Mouse (Mus musculus): Measurements from ENCODE around the gene Phyhd1. TPM values are rescaled to one million over a fixed set of nuclear protein-coding genes. Genes with fewer than 3 reads are reported as not detected.

Gene Phyhd1
- polyA plus RNA-seq, 1 experiment, result 23.9 TPM

DNA sequence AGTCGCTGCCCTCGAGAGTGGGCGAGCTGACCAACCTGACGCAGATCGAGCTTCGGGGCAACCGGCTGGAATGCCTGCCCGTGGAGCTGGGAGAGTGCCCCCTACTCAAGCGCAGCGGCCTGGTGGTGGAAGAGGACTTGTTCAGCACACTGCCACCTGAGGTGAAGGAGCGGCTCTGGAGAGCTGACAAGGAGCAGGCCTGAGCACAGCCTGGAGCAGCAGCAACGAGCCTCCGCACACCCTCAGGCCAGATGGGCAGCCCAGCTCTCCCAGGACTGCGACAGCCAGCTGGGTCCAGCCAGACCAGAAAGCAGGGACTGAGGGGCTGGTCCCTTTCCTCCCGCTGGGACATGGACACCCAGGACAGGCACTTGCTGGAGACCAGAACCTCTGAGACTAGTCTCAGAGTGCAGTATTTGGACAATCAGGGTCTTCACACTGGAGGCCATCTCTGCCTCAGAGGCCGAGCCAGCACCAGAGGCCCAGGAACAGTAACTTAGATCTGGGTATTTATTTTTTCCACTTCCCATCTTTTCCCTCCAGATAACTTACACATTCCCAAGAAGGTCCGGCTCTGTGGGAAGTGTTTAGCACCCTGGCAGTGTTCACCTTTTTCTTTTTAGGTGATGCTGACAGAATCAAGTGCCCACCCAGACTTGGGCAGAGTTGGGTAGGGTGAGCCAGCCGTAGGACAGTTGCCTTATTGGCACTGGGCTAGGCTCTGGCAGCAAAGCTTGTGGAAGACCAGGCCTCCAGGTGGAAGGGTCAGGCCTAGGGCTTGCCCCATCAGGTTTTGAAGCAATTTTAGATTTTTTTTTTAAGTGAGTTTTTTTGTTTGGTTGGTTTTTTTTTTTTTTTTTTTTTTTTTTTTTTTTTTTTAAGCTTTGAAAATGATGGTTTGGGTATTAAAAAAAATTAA, 3.8 kb upstream of the Phyhd1 start:
- H3K4me1 ChIP-seq (ENCODE audit: control insufficient read depth, insufficient read depth, low read length), result peaks cover 23% of the 10 kb centered on the region
- H3K4me3 ChIP-seq (replicated peaks; ENCODE audit: extremely low read depth, low read depth, low read length), result no peak overlapping the region
- TF ChIP-seq POLR2A (IDR thresholded peaks at IDR 0.05; ENCODE audit: borderline replicate concordance, extremely low read depth, low read depth, low read length) (no peak), CTCF (IDR thresholded peaks at IDR 0.05; ENCODE audit: insufficient read depth, low read length) (no peak)
- 82% methylated on average over 18 of the region's 18 CpGs for WGBS
- peak; percentile 4 for DNase-seq

DNA sequence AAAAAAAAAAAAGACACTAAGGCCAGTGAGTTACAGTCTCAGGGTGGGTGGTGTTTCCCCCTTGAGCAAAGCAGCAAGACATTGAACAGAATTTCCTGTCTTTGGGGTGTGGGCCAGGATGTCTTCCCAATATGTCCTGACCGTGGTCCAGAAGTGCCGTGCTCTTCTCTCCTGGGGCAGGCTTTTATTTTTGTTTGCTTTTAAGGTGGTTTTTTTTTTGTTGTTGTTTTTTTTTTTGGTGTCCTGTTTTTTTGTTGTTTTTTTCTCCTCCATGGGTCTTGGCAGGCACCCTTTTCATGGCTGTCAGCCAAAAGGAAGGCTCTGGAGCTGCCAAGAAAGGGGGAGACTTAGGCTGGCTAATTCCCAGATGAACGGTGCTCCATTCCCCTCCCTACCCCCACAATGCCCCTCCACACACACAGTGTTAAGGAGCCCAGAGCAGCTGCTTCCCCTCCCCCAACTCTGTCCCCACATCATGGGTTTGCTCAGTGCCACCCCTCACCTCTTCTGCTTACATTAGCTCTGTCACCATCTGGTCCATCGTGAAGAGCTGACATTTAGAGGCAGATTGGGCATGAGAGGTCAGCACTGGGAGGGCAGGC, 3.1 kb upstream of the Phyhd1 start:
- Histone ChIP-seq H3K4me1 (ENCODE audit: control insufficient read depth, insufficient read depth, low read length) (peaks cover 19% of the 10 kb centered on the region), H3K4me3 (replicated peaks; ENCODE audit: extremely low read depth, low read depth, low read length) (no peak overlapping the region)
- WGBS, result 35% methylated on average over 4 of the region's 4 CpGs
- TF ChIP-seq POLR2A (IDR thresholded peaks at IDR 0.05; ENCODE audit: borderline replicate concordance, extremely low read depth, low read depth, low read length) (no peak), CTCF (IDR thresholded peaks at IDR 0.05; ENCODE audit: insufficient read depth, low read length) (no peak)
- peak; percentile 35 for DNase-seq

DNA sequence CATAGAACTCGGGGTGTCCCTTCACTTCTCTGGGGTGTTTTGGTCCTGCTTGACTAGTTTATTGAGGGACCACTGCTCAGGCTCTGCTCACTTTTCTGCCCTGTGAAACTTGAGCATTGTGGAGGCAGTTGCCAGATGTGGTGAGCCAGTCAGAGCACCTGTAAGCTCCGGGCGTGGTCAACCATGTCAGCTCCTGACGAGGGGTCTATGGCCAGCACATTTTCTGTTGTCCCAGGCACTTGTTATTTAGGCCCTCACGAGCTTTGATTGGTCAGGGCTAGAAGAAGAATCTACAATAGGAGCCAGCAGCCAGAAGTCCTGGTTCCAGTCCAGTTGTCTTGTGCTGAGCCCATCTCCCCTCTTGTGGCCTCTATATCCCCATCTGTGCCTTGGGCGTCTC, 2.2 kb upstream of the Phyhd1 start:
- WGBS, result 83% methylated on average over 6 of the region's 6 CpGs
- H3K4me1 ChIP-seq (ENCODE audit: control insufficient read depth, insufficient read depth, low read length), result peaks cover 14% of the 10 kb centered on the region
- TF ChIP-seq POLR2A (IDR thresholded peaks at IDR 0.05; ENCODE audit: borderline replicate concordance, extremely low read depth, low read depth, low read length), result no peak
- no peak for TF ChIP-seq CTCF (IDR thresholded peaks at IDR 0.05; ENCODE audit: insufficient read depth, low read length)

DNA sequence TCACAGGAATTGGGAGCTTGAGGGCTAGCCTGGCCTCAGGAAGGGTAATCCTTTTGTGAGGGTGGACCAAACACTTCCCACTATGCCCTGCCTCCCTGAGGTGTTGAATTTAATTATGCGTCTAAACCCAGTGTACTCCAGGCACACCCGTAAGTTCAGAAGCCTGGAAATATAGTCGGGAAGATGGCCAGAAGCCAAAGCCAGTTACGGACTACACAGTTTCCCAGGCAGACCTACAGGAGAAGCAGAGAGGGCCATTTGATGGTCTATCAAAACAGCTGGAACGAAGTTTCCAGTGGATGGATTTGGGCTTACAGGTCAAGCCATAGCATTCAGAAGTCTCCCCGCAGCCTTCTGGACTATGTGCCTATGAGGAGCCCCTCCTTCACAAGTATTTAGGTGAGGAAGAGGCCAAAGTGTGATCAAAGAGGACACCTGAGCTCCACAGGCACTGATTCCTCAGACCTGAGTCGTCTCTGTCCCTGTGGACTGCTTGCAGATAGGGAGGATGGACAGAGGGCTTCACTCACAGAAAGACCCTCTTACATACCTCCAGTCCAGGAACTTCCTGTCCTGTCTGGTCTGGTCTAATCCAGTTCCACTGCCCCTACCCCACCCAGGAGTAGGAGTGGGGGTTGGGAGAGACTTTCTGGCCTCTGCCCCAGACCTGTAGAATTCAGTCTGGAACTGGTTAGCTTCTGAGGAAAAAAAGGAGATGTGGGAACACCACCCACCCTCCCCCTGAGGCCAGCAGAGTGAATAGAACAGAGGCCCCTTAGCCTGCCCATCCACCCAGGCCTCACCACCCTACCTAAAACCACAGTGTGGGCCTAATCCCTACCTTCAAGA, 1.1 kb upstream of the Phyhd1 start:
- peaks cover 12% of the 10 kb centered on the region for H3K4me1 ChIP-seq (ENCODE audit: control insufficient read depth, insufficient read depth, low read length)
- H3K4me3 ChIP-seq (replicated peaks; ENCODE audit: extremely low read depth, low read depth, low read length), result no peak overlapping the region
- WGBS, result 47% methylated on average over 7 of the region's 7 CpGs
- no peak for TF ChIP-seq POLR2A (IDR thresholded peaks at IDR 0.05; ENCODE audit: borderline replicate concordance, extremely low read depth, low read depth, low read length)
- no peak for TF ChIP-seq CTCF (IDR thresholded peaks at IDR 0.05; ENCODE audit: insufficient read depth, low read length)
- no peak for DNase-seq

More for the DNA sequence above, 2.2 kb upstream of the Phyhd1 start:
- peak; percentile 3 for DNase-seq
- H3K4me3 ChIP-seq (replicated peaks; ENCODE audit: extremely low read depth, low read depth, low read length), result no peak overlapping the region

DNA sequence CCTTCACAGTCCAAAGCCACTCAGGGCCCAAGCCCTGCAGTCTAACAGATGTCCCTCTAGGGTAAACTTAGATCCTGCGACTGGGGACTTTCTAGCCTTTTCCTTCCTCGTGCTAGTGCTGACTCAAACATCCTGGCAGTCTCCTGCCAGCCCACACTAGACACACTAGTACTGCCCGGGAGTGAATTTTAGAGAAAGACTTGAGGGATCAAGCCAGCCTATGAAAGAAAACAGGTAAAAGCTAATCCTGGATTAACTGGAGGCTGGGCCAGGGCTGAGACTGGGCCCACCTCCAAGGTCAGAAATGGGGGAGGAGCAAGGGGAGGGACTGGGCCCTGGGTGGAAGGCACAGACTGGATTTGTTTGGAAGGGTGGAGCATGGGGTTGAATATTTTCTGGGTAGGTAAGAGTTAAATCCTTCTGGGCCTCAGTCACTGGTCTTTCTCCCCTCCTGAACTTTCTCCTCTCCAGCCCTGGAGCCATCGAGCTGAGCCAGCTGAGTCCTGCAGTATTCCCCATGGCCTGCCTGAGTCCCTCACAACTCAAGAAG, 464 bp downstream of the Phyhd1 start:
- 10% methylated on average over 4 of the region's 4 CpGs for whole genome bisulfite sequencing
- peak; percentile 34 for DNase-seq
- Histone ChIP-seq H3K4me1 (ENCODE audit: control insufficient read depth, insufficient read depth, low read length) (peaks cover 9% of the 10 kb centered on the region), H3K4me3 (replicated peaks; ENCODE audit: extremely low read depth, low read depth, low read length) (no peak overlapping the region)
- TF ChIP-seq POLR2A (IDR thresholded peaks at IDR 0.05; ENCODE audit: borderline replicate concordance, extremely low read depth, low read depth, low read length) (peak; percentile 37; the same call in 1 of the 2 replicates), CTCF (IDR thresholded peaks at IDR 0.05; ENCODE audit: insufficient read depth, low read length) (no peak)

DNA sequence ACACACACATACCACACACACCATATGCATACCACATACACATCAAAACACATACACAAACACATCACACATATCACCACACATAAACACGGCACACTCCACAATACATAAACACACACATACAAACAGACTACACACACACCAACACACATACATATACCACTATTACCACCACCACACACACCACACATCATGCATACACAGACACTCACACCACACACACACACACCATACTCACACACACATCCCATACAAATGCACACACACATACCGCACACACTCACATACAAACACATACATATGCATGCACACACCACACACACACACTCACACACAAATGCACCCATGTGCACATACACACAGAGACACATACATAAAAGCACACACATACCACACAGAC, 1.5 kb downstream of the Phyhd1 start:
- TF ChIP-seq POLR2A (IDR thresholded peaks at IDR 0.05; ENCODE audit: borderline replicate concordance, extremely low read depth, low read depth, low read length) (no peak), CTCF (IDR thresholded peaks at IDR 0.05; ENCODE audit: insufficient read depth, low read length) (no peak)
- Histone ChIP-seq H3K4me3 (replicated peaks; ENCODE audit: extremely low read depth, low read depth, low read length) (no peak overlapping the region), H3K4me1 (ENCODE audit: control insufficient read depth, insufficient read depth, low read length) (peaks cover 9% of the 10 kb centered on the region)
- DNase-seq, result no peak
- 96% methylated on average over 2 of the region's 2 CpGs for WGBS

DNA sequence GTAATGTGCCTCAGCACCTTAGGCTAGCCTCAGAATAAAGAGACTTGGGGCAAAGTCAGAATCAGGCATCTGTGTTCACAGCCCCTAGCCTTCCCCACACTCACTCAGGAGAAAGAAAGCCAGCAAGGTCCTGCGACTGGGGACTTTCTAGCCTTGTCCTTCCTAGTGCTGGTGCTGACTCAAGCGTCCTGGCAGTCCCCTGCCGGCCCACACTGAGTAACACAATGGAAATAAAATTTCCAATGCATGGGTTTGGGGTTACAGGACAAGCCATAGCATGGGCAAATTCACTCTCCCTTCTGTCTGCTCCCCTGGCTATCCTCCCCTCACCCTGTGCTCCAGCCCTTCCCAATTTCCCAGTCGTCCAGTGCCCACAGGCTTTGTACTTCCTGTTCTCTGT, 2.4 kb downstream of the Phyhd1 start:
- peaks cover 6% of the 10 kb centered on the region; the same call in 1 of the 2 replicates for H3K4me1 ChIP-seq (ENCODE audit: control insufficient read depth, insufficient read depth, low read length)
- no peak for DNase-seq
- WGBS, result 44% methylated on average over 4 of the region's 4 CpGs
- no peak overlapping the region for H3K4me3 ChIP-seq (replicated peaks; ENCODE audit: extremely low read depth, low read depth, low read length)
- no peak for TF ChIP-seq CTCF (IDR thresholded peaks at IDR 0.05; ENCODE audit: insufficient read depth, low read length)
- no peak for TF ChIP-seq POLR2A (IDR thresholded peaks at IDR 0.05; ENCODE audit: borderline replicate concordance, extremely low read depth, low read depth, low read length)

DNA sequence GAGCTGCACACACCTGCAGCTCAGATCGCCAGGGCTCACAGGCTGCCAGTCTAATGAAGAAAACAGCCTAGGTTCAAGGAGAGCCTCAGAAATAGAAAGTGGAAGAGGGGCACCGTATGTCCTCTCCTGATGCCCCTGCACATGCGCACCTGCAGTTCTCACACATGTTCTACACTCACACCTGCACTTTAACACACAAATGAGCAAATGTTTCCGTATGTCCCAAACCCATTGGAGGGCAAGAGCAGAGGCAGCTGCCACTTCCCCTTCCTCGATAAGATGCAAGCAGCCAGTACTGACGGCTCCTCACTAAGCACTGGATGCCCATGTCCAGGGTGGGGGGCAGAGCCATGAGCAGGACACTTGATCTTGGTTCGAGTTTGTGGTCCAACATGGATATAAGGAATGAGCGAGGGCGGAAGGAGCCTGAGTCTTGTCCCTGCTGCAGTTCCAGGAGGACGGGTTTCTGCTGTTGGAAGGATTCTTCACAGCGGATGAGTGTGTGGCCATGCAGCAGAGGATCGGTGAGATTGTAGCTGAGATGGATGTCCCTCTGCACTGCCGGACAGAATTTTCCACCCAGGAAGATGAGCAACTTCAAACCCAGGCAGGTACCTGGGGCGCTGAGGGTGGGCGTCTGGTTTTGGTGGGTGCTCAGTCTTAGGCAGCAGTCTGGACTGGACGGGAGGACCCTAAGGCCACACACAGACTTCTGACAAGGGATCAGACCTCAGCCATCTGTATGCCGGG, 3.4 kb downstream of the Phyhd1 start:
- Histone ChIP-seq H3K4me3 (replicated peaks; ENCODE audit: extremely low read depth, low read depth, low read length) (no peak overlapping the region), H3K4me1 (ENCODE audit: control insufficient read depth, insufficient read depth, low read length) (peaks cover 6% of the 10 kb centered on the region; the same call in 1 of the 2 replicates)
- no peak for DNase-seq
- TF ChIP-seq CTCF (IDR thresholded peaks at IDR 0.05; ENCODE audit: insufficient read depth, low read length) (no peak), POLR2A (IDR thresholded peaks at IDR 0.05; ENCODE audit: borderline replicate concordance, extremely low read depth, low read depth, low read length) (no peak)
- 80% methylated on average over 17 of the region's 17 CpGs for WGBS
